Mouse (Mus musculus) heart, postnatal 0 days (tissue): Measurements from ENCODE around the gene Ttn.

Experiments
- CTCF ChIP-seq: IDR thresholded peaks from 2 replicates; pipeline ENCODE4 v1.5.1; 2016; ENCODE audit warnings: antibody characterized with exemption, control low read depth, low read depth
- EP300 ChIP-seq: IDR thresholded peaks from 2 replicates; pipeline ENCODE4 v1.6.1; 2016; ENCODE audit warnings: antibody characterized with exemption, low read depth

DNA sequence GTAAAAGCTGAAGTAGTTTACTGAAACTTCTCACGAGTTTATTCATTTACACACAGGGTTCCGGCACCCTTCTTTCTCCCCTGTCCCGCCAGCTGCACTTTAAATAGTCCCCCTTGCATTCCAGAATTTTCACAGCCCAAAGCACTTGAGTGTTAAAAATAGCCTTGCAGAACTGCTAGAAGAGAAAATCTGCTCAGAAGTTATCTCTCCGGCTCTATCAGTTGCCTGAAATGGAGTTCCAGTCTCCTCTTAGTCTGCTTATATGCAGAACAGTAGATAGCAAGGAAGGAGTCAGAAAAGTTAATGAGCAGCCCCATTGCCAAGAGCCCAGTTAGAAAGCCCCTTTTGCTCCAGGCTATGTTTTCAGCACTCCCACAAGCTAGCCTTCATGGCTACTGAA is 176.0 kb downstream of the Ttn start:
- no peak for TF ChIP-seq CTCF
- peak; percentile 60; the same call in 1 of the 2 replicates for TF ChIP-seq EP300
